Mouse (Mus musculus): ENCODE results near the gene Ltbp3.

DNA sequence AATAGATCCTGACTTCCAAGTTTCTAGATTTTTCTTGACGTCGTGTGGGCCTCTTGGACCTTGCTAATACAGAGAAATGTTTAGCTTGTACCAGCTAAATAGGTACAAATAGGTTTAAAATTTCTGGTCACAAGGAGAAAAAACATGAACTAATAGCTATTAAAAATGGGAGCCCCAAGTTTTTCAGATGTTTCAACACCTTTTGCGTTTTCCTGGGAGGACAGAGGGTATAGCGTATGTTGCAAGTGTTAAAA is 62.0 kb downstream of the Ltbp3 start:
- TF ChIP-seq CTCF (IDR thresholded peaks at IDR 0.05; ENCODE audit: low read depth) (no peak), EP300 (IDR thresholded peaks at IDR 0.05; ENCODE audit: low read depth) (no peak; the same call in 1 of the 2 replicates)

Measured in heart, postnatal 0 days (tissue).